Mouse (Mus musculus) right cerebral cortex, adult 18-20 months (tissue): ENCODE results near the gene Plin5.
"Not testable (repeated sequence)": the region's sequence is repeated elsewhere in the genome, so short reads cannot be mapped to it uniquely, and the experiment has no call there.

Source experiments
- DNase-seq: peaks from one replicate; pipeline ENCODE4 v3.0.0; 2022; ENCODE audit warnings: mixed read lengths

Plin5 gene

DNA sequence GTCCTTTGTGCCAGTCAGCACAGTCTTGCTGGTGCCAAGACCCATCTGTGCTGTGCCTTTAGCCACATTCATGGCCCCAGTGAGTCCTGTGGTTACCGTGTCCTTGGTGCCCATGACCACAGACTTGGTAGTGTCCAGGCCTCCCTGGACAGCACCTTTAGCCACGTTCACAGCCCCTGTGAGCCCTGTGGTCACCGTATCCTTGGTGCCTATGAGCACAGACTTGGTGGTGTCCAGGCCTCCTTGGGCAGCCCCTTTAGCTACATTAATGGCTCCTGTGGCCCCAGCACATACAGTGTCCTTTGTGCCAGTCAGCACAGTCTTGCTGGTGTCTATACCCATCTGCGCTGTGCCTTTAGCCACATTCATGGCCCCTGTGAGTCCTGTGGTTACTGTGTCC, 11.0 kb downstream of the Plin5 start:
- not testable (repeated sequence) for DNase-seq

DNA sequence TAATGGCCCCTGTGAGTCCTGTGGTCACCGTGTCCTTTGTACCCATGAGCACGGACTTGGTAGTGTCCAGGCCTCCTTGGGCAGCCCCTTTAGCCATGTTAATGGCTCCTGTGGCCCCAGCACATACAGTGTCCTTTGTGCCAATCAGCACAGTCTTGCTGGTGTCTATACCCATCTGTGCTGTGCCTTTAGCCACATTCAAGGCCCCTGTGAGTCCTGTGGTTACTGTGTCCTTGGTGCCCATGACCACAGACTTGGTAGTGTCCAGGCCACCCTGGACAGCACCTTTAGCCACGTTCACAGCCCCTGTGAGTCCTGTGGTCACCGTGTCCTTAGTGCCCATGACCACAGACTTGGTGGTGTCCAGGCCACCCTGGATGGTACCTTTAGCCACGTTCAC, 12.6 kb downstream of the Plin5 start:
- not testable (repeated sequence) for DNase-seq

DNA sequence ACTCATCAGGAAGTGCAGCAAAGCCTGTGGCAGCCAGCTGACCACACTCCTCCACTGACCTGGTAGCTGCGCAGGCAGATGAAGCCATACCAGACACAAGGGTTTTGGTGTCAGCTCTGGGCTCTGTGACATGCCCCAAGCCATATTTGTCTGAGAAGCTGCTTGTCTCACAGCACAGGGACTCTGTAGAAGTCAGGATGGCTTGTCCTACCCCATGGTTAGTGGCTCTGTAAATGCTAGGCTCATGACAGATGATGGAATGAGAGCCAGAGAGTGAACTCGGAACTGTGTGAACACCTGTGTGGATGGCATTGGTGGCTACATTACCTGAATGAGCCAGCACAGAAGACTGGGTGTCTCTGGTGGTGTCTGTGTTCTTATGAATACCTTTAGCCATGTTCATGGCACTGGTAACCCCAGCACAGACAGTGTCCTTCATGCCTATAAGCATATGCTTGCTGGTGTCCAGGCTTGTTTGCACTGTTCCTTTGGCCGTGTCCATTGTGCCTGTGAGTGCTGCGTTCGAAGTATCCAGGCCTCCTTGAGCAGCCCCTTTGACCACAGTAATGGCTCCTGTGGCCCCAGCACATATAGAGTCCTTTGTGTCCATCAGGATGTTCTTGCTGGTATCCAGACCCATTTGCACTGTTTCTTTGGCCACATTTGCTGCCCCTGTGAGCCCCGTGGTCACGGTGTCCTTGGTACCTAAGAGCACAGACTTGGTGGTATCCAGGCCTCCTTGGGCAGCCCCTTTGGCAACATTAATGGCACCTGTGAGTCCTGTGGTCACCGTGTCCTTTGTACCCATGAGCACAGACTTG, 13.7 kb downstream of the Plin5 start:
- no peak for DNase-seq

DNA sequence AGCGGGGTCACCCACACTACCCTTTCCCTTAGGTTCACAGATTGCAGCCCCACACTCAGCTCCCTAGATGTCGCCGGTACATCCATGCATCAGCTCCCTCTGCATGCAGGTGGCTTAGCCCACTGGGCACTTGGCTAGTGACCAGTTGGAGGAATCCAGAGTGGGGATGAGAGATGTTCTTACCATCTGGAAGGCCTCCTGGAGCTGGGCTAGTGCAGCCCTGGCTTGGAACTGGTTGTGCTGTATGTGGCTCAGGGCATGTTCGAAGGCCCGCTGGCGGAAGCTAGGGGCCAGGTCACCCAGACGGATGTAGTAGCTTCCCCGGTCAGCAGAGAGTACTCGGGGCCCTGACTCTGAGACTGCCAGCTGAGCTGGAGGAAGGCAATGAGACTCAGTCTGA, 14.5 kb downstream of the Plin5 start:
- DNase-seq: no peak

DNA sequence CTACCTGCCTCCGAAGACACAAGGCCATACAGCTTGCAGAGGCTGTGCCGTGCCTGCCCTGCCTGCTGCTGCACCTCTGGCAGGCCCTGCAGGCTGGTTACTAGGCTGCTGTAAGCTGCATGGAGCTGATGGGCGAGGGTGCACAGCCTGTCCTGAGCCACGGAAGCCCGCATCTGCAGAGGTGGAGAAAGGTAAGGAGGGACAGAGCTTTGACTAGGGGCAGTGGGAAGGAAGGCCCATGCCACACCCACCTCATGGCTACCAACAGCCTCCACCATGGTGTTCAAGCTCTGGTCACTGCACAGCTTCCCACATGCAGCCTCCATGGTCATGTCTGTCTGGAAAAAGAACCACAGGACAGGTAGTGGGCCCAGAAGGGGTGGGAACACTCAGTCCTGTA, 15.2 kb downstream of the Plin5 start:
- DNase-seq: no peak

DNA sequence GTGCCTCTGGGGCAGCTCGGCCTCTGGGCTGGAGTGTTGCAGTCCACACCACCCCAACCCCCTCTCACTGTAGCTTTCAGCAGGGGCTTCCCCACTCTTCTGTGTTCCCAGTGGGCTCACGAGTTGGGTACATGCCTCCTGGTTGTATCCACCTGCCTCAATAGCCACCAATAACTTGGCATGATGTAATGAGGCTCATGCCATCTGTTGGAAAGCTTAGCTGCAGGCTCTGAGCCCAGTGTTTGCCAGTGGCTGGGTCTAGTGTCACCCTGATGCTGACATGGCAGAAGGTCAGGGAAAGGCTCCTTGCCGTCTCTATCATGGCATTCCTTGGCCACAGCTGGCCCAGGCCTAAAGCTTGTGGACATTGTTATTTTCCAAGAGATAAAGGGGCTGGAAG, 16.6 kb downstream of the Plin5 start:
- no peak for DNase-seq

DNA sequence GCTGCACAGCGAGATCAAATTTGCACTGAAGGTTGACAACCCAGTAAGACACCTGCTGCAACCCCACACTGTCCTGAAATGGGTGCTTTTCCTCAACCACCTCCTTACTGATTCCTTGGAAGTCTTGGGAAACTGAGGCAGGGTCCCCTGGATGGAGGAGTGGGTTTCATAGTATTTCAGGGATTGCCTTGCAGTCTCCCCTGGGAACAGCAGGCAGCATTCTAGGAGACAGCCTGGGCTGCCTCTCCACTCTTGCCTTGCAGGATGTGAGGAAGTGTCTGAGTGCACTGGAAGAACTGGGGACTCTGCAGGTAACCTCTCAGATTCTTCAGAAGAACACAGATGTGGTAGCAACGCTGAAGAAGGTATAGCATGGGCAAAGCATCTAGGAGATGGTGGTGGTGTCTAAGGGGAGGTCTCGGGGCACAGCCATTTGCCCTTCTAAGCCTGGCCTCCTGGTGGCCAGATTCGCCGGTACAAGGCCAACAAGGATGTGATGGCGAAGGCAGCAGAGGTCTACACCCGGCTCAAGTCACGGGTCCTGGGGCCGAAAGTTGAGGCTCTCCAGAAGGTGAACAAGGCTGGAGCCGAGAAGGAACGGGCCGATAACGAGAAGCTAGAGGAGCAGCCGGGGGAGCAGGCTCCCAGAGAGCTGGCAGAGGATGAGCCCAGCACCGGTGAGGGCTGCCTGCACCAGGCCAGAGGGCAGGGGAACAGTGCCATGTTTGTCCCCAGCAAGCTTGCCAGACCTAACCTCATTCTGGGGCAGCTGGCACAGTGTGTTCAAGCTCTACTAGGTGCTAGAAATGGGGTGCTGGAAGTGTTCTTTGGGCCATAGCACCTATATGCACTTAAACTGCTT, 18.5 kb downstream of the Plin5 start:
- DNase-seq: no peak

DNA sequence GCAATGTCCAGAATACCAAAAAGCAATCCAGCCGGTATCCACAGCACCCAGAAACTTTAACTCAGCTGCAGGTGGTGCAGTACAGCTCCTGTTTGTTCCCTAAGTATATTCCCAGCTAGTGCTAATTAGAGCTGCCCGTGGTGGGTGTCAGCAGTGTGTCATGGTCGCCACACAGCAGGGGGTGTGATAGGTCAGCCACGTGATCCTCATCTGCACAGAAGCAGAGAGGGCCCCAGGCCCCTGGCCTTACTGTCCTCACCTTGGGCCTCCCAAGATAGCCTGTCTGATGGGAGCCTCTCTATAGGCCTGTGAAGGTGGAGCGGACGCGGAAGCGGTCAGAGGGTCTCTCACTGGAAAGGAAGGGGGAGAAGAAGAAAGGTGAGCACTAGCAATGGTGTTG, 19.2 kb downstream of the Plin5 start:
- DNase-seq: no peak

DNA sequence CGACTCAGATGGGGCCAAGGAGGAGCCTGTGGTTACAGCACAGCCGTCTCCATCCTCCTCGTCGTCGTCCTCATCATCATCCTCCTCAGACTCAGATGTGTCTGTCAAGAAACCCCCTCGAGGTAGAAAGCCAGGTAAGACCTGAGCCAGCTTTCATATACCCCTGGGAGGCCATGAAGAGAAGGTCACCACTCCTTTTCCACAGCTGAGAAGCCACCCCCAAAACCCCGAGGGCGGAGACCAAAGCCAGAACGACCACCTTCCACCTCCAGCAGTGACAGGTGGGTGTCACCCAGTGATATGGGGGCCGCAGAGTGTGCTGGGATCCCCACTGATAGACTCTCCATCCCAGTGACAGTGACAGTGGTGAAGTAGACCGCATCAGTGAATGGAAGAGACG, 20.5 kb downstream of the Plin5 start:
- no peak for DNase-seq

DNA sequence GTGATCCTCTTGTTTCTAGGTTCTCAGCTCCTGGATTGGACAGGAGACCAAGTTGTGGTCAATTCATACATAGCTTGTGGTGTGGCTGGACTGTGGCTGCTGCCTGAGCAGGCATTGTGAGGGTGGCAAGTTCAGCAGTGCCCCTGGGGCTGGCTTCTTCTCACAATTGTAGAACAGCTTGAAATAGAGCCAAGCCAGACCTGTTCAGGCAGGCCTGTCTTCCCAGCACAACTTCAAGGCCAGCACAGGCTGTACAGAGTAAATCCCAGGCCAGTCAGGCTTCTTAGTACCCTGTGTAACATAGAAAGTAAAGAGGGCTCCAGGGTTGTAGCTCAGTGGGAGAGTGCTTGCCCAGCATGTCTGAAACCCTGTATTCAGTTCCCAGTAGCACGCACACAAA, 24.6 kb downstream of the Plin5 start:
- no peak for DNase-seq

DNA sequence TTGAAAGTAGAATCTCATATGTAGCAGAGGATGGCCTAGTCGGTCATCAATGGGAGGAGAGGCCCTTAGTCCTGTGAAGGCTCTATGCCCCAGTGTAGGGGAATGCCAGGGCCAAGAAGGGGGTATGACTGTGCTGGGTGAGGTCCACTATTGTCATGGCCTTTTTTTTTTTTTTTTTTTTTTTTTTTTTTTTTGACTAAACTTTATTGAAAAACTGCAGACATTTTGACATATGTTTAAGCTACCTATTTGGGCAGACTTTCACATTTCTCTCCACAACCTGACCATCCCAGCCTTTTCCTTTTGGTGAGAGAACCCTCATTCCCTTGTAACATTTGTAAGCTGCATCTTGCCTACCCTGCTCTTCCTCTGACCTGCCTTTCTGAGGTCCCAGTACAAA, 25.1 kb downstream of the Plin5 start:
- no peak for DNase-seq

DNA sequence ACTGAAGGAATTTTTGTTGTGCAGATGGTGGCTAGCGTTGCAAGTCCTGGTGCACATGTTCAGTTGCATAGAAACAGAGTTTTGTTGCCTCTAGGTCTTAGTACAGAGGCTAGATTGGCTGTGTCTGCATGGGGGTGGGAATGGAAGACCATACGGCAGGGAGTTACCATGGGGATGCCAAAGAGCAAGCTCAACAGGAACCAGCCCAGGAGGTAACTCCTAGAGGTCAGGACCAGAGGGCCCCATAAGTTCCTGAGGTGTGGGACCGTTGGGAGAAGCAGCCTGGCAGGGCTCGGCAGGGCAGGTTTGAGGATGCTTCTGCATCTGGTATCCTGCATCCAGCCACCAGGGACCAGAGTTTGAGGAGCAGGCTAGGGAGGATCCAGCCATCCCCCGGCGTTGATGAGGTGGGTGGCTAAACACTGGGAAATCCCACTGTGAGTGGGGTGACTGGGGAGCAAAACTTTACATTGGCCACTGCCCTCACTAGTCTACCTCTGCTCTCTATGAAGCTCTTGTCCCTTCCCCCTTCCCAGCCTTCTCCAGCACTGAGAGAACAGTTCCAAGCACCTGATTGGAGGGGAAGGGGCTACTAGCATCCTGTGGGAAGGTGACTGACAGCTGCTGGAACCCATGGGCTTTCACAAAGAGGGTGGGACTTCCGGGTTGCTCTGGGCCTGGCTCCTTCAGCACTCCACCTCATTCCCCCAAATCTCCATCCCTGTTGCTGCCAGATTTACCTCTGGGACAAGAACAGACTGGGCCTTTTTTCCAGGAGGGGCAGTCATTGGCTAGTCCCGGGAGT, 36.4 kb downstream of the Plin5 start:
- peak; percentile 67 for DNase-seq

DNA sequence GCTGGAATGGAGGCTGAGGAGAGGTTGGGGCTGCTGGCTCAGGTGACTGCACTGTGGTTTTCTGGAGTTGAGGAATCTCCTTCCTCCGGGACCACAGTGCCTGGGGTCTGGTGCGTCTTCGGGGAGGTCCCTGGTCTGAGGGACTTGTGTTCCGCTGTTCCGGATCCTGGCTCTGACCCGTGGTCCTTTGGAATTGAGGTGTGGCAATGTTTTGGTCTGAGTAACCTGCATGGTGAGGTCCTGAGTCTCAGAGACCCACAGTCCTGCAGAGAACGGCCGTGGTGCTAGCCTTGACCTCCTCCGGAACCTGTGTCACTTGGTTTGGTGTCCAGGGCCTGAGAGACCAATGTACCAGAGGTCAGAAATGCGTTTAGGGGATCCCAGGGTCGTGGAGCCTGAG, 37.5 kb downstream of the Plin5 start:
- no peak for DNase-seq

DNA sequence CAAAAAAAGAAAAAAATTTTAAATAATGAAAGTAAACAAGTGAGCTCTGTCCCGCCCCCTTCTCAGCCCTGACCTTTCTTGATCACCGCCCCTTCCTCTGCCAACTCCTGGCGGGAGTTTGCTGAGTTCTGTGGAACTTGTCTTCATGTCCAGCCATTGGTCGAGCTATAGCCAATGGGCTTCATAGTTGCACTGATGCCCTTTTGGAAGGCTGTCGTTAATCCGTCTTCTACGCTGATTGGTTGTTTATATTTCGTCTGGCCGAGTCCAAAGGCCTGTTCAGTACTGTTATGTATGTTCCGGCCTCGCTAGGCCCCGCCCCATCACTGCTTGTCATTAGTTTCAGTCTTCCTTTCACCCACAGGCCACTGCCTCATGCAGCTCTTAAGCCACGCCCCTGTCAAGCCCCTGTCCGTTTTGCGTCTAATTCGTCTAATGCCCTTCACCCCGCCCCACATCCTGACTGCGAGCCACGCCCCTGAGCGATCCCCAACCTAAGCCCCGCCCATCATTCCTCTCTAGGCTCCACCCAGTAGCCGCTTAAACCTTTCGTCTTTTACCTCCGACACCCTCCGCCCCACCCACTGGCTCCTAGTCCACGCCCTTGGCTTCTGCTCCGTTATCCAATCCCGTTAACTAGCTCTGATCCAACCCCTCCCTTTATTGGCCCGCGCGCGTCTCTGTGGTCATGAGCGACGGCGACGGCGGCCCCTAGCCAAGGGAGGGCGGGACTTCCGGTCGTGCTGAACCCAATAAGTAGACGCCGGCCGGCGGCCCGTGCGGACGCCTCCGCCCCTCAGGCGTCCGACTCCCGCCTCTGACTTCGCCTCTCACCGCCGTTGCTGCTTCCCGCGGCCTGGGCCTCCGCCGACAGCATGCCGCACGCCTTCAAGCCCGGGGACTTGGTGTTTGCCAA, 38.3 kb downstream of the Plin5 start, which contains the start of gene Hdgfl2:
Gene Hdgfl2 (plus strand): TSS at position 755 of the 916 bp plus-strand sequence.
- DNase-seq: peak; percentile 100

DNA sequence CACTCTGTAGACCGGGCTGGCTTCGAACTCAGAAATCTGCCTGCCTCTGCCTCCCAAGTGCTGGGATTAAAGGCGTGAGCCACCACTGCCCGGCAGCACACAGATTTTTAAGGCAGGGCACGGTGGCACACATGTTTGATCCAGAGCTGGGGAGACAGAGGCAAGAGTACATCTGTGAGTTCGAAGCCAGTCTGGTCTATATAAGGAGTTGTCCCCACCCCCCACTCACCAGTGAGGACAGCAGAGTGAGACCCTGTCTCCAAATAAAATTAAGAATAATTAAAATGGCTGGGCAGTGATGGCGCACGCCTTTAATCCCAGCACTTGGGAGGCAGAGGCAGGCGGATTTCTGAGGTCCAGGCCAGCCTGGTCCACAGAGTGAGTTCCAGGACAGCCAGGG, 39.0 kb downstream of the Plin5 start:
- not testable (repeated sequence) for DNase-seq

DNA sequence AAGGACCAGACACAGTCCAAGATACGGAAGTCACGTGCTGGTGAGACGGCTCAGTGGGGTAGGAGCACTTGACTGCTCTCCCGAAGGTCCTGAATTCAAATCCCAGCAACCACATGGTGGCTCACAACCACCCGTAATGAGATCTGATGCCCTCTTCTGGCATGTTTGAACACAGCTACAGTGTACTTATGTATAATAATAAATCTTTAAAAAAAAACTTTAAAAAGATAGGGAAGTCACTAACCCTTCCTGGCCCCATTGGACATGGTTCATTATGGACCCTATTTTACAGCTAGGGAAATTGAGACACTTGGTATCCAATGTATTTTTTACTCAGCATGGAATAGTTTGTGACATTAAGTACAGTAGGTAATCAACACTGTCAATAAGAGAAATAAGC, 39.9 kb downstream of the Plin5 start:
- no peak for DNase-seq

DNA sequence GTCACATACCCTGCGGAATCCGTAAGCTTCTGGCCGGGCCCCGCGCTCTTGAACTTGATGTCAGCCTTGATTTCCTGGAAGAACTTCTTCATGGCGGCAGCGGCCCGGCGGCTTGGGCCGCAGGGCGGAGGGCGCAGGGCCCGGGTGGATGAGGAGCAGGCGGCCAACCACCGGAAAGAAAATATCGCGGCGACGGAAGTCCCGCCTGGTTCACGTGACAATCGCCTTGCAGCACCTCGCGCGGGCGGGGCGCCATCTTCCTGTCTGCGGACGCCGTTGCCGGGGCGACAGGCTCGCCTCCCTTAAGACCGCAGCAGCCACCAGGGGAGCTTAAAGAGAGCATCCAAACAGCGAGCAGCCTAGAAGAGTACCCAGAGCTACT, 42.6 kb downstream of the Plin5 start, which contains the start of gene Ubxn6:
Gene Ubxn6 (minus strand): TSS at position 202 of the 382 bp plus-strand sequence.
- peak; percentile 99 for DNase-seq

DNA sequence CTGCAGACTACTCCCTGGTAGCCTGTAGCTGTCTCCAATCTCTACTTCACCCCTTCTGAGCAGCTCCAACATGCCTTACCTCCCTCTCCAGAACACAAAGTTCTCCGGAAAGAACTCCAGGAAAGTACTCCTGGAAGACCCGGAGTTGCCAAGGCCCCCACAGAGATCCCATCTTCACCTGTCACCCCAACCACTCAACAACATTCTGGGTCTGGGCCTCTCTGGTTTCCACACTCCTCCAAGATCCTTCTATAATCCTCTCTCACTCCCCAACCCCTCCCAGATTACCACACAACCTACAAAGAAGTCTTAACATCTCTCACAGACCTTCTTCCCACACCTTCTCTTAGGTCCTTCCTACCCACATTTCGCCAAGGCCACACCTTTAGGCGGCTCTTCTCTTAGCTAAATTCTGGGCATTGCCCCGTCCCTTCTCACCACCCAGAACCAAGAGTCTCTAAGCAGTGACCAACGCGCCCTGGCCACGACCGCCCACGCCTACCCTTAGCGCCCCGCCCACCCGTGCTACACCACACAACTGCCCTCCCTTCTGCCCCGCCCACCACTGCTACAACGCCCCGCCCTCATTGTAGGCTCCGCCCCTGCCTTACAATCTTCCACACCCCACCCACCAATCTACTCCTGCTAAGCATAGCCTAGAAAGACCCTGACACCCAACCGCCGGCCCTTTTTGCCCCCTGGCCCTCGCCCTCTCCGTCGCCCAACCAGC, 43.1 kb downstream of the Plin5 start:
- peak; percentile 74 for DNase-seq

DNA sequence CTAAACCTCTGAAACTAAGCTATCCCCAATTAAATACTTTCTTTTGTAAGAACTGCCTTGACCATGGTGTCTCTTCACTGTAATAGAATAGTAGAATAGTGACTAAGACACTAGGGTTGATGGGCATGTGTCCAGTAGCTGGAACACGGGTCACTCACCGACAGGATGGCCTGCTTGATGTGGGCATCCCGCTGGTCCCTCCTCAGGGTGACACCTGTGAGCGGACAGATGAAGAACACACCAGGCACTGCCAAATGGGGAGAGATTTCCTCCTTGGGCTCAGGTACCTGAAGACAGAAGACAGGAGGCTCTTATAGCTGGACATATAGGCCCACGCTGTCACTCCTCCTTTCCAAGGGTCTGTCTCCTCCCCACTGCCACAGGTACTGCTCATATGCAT, 45.2 kb downstream of the Plin5 start:
- DNase-seq: no peak

DNA sequence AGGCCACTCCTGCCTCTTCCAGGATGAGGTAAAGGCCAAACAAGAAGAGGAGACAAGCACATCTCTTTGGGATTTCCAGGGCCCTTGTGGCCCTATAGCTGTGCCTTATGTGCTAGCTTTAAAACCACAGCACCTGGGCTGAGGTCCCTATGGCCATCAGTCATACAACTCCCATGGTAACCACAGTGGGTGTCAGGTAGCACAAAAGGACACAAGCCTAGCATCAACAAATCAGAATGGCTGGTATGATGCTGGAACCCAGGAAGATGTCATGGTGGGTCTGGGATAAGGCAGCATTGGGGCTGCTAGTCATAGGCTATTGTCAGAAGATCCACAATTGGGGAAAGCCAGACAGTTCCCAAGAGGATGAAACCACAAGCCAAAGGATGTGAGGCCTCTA, 46.3 kb downstream of the Plin5 start:
- DNase-seq: no peak

DNA sequence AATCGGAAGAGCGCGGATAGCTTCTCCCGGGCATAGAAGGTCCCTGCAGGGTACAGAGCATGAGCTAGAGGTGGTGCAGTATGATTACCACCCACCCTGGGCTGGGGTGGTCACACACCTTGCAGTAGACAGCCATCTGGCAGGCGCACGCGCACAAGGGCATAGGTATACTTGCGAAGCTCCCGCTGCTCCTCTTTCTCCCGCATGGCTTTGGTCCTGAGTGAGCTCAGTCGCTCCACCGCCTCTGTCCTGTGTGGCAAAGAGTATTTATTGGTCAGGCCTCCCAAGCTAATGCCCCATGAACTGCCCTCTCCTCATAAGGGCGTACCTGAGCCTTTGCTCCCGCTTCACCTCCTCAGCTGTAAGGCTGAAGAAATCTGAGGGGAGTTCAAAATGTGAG, 48.3 kb downstream of the Plin5 start:
- no peak for DNase-seq
